Mouse (Mus musculus): ENCODE measurements at regions not wholly inside any gene's neighbourhood (a gene's known extent, or its start where the extent isn't known, plus 50 kb on each side); places are given as distances from the start of the nearest gene placed in this dataset.

- H3K36me3 ChIP-seq (ENCODE audit: control insufficient read depth, insufficient read depth, low read length, poor library complexity, severe bottlenecking) = no peaks in the 10 kb centered on the region
- no peak for DNase-seq (ENCODE audit: low read depth, low spot score)
- H3K27me3 ChIP-seq (ENCODE audit: control insufficient read depth, insufficient read depth, low read length, poor library complexity, severe bottlenecking) = no peaks in the 10 kb centered on the region
These were observed 88.4 kb upstream of the Plxnc1 start for GRCm38 (mm10) chr10:95032760-95033716.

DNA sequence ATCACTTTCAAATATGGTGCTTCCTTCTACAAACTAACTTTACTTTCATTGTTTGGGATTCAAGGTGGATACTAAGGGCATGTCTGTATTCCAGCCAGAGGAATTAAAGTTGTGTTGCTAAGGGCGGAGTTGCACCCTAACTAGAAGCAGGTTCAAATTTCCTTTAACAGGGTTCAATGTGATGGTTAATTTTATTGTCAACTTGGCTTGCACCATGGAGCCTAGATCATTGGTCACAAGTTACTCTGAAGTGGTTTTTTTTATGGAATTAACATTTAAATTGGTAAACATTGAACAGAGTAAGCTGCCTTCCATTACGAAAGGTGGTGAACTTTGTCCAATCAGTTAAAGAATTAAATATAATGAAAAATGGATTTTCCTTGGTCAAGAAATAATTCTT, 86.7 kb upstream of the Plxnc1 start:
- Histone ChIP-seq H3K27me3 (ENCODE audit: control insufficient read depth, insufficient read depth, low read length, poor library complexity, severe bottlenecking) (no peaks in the 10 kb centered on the region), H3K36me3 (ENCODE audit: control insufficient read depth, insufficient read depth, low read length, poor library complexity, severe bottlenecking) (no peaks in the 10 kb centered on the region)
- no peak for DNase-seq (ENCODE audit: low read depth, low spot score)

DNA sequence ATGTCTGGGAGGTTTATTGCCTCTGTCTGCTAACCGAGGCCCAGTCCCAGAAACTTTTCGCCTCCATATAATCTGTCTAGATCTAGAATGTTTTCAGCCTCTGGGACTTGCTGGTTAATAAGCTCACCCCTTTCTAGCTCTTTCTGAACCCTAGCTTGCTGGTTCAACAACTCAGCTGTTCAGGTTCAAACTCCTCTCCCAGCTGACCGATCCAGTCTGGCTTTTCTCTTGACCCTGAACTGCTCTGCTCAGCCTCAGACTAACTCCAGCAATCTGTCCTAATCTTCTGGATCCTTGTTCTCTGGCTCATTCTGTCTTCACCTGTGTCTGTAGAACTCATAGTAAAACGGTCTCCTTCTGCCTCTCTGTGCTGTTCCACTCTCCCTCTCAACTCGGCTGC, 86.2 kb upstream of the Plxnc1 start:
- no peaks in the 10 kb centered on the region for H3K36me3 ChIP-seq (ENCODE audit: control insufficient read depth, insufficient read depth, low read length, poor library complexity, severe bottlenecking)
- DNase-seq (ENCODE audit: low read depth, low spot score) = no peak
- no peaks in the 10 kb centered on the region for H3K27me3 ChIP-seq (ENCODE audit: control insufficient read depth, insufficient read depth, low read length, poor library complexity, severe bottlenecking)

DNA sequence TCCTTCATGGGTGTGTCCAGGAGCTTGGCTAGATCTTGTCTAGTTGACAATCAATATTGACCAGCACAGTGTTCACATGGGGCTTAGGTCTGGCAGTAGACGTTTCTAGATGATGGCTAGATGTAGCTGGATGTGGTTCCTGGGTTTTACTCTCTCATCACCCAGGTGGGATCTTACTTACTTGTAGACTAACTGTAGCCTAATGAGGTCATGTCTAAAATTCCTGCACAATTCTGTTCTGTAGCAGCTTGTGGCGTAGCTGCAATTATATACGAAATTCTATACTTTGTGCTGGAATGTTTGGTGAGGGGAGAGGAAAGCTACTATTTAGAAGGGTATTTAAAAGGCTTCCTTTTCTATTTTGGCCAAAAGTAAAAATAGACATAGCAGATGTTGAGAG, 84.9 kb upstream of the Plxnc1 start:
- DNase-seq (ENCODE audit: low read depth, low spot score) = no peak
- no peaks in the 10 kb centered on the region for H3K27me3 ChIP-seq (ENCODE audit: control insufficient read depth, insufficient read depth, low read length, poor library complexity, severe bottlenecking)
- no peaks in the 10 kb centered on the region for H3K36me3 ChIP-seq (ENCODE audit: control insufficient read depth, insufficient read depth, low read length, poor library complexity, severe bottlenecking)

- DNase-seq (ENCODE audit: low read depth, low spot score) = no peak
- H3K27me3 ChIP-seq (ENCODE audit: control insufficient read depth, insufficient read depth, low read length, poor library complexity, severe bottlenecking) = no peaks in the 10 kb centered on the region
- no peaks in the 10 kb centered on the region for H3K36me3 ChIP-seq (ENCODE audit: control insufficient read depth, insufficient read depth, low read length, poor library complexity, severe bottlenecking)
These were observed 81.1 kb upstream of the Plxnc1 start for GRCm38 (mm10) chr10:95025569-95026327.

- peak; percentile 62 for DNase-seq (ENCODE audit: low read depth, low spot score)
- no peaks in the 10 kb centered on the region for H3K27me3 ChIP-seq (ENCODE audit: control insufficient read depth, insufficient read depth, low read length, poor library complexity, severe bottlenecking)
- no peaks in the 10 kb centered on the region for H3K36me3 ChIP-seq (ENCODE audit: control insufficient read depth, insufficient read depth, low read length, poor library complexity, severe bottlenecking)
These were observed 76.6 kb upstream of the Plxnc1 start for GRCm38 (mm10) chr10:95021209-95021608.

DNA sequence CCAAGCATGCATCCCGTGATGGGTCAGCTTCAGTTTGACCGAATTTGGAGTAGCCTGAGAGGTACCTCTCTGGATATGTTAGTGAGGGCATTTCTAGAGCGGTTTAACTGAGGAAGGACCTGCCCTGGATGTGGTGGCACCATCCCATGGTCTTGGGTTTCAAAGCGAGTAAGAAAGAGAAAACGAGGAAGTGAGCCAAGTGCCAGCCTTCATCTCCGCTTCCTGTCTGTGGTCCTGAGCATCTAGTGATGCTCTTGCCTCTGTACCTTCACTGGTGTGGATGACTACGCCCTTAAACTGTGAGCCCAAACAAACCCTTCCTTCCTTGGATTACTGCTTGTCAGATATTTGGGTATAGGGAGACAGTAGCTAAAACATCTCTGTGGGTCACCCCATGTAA, 72.3 kb upstream of the Plxnc1 start:
- no peaks in the 10 kb centered on the region for H3K27me3 ChIP-seq (ENCODE audit: control insufficient read depth, insufficient read depth, low read length, poor library complexity, severe bottlenecking)
- DNase-seq (ENCODE audit: low read depth, low spot score) = peak; percentile 26
- H3K36me3 ChIP-seq (ENCODE audit: control insufficient read depth, insufficient read depth, low read length, poor library complexity, severe bottlenecking) = no peaks in the 10 kb centered on the region

DNA sequence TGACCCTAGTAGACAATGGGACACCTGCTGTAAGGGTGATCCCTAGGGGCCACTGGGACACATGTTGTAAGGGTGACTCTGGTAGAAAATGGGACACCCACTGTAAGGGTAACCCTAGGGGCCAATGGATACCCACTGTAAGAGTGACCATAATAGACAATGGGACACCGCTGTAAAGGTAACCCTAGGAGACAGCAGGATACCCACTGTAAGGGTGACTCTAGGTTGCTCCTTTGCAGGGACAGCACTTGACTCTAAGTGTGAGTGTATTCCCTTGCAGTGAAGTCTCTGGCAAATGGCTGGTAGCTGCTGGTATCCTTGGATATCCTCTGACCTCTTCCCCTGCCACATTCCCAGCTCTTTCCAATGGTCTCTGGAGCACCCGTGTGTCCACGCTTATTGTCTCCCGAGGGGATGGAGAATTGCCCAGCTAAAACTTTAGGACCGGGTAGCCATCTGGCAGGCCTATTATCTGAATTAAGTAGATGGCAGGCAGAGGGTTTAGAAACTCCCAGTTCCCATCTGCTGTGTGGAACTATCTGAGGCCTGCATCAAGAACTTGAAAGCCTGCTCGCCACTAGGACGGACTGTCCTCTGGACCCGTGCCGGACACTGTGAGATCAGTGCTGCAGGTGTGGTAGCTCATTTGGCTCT, 70.8 kb upstream of the Plxnc1 start:
- H3K27me3 ChIP-seq (ENCODE audit: control insufficient read depth, insufficient read depth, low read length, poor library complexity, severe bottlenecking) = no peaks in the 10 kb centered on the region
- no peaks in the 10 kb centered on the region for H3K36me3 ChIP-seq (ENCODE audit: control insufficient read depth, insufficient read depth, low read length, poor library complexity, severe bottlenecking)
- no peak for DNase-seq (ENCODE audit: low read depth, low spot score)

DNA sequence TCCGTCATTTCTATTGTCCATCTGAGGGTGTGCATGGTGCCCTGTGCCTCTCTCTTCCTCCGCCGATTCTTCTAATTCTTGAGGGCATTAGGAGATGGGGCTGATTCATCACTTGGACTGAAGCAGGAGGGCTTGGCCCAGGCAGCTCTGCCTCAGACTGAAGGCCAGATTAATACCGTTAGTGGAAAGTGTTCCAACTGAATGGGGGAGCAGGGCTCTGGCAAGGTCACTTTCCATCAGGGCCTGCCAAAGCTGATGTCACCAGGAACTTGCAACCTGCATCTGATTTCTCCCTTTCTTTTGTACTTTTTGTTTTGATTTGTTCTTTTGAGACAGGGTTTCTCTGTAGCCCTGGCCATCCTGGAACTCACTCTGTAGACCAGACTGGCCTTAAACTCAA, 69.3 kb upstream of the Plxnc1 start:
- Histone ChIP-seq H3K36me3 (ENCODE audit: control insufficient read depth, insufficient read depth, low read length, poor library complexity, severe bottlenecking) (no peaks in the 10 kb centered on the region), H3K27me3 (ENCODE audit: control insufficient read depth, insufficient read depth, low read length, poor library complexity, severe bottlenecking) (no peaks in the 10 kb centered on the region)
- DNase-seq (ENCODE audit: low read depth, low spot score) = no peak

DNA sequence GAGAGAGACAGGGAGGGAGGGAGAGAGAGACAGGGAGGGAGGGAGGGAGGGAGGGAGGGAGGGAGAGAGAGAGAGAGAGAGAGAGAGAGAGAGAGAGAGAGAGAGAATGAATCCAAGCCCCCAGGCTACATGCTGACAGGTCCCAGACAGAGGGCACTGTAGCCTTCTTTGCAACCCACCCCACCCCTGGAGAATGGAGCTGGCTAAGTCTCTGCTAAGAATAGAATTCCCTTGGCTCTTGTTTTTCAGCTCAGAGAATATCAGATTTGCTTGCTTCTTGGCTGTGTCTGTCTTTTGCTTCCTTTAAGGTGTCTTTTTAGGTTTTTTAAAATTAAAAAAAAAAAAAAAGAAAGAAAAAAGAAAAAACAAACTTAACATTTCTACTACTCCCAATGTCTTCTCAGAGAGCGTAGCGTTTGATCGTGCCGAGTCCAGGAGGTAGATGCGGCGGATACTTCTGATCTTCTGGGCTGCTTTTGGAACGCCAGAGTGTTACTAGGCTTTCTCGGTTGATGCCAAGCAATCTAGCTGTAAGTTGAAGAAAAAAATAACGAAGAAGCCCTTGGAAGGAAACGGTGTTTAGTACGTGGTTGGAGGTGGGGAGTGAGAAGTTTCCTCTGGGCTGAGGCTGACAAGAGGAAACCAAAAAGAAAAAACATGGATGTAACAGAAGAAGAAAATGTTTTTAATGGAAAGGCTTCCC, 68.7 kb upstream of the Plxnc1 start:
- Histone ChIP-seq H3K27me3 (ENCODE audit: control insufficient read depth, insufficient read depth, low read length, poor library complexity, severe bottlenecking) (no peaks in the 10 kb centered on the region), H3K36me3 (ENCODE audit: control insufficient read depth, insufficient read depth, low read length, poor library complexity, severe bottlenecking) (no peaks in the 10 kb centered on the region)
- no peak for DNase-seq (ENCODE audit: low read depth, low spot score)

- DNase-seq (ENCODE audit: low read depth, low spot score) = no peak
- H3K27me3 ChIP-seq (ENCODE audit: control insufficient read depth, insufficient read depth, low read length, poor library complexity, severe bottlenecking) = no peaks in the 10 kb centered on the region
- H3K36me3 ChIP-seq (ENCODE audit: control insufficient read depth, insufficient read depth, low read length, poor library complexity, severe bottlenecking) = no peaks in the 10 kb centered on the region
These were observed 65.7 kb upstream of the Plxnc1 start for GRCm38 (mm10) chr10:95010333-95010732.

DNA sequence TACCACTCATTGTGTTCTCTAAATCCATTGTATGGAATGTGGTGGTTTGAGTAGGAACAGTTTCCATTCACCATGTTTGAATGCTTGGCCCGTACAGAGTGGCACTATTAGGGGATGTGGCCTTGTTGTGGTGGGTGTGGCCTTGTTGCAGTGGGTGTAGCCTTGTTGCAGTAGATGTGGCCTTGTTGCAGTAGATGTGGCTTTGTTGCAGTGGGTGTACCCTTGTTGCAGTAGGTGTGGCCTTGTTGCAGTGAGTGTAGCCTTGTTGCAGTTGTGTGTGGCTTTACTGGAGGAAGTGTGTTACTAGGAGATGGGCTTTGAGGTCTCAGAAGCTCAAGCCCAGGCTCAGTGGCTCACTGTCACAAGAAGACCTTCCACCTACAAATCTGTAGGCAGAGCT, 64.4 kb upstream of the Plxnc1 start:
- DNase-seq (ENCODE audit: low read depth, low spot score) = no peak
- H3K36me3 ChIP-seq (ENCODE audit: control insufficient read depth, insufficient read depth, low read length, poor library complexity, severe bottlenecking) = no peaks in the 10 kb centered on the region
- H3K27me3 ChIP-seq (ENCODE audit: control insufficient read depth, insufficient read depth, low read length, poor library complexity, severe bottlenecking) = no peaks in the 10 kb centered on the region

DNA sequence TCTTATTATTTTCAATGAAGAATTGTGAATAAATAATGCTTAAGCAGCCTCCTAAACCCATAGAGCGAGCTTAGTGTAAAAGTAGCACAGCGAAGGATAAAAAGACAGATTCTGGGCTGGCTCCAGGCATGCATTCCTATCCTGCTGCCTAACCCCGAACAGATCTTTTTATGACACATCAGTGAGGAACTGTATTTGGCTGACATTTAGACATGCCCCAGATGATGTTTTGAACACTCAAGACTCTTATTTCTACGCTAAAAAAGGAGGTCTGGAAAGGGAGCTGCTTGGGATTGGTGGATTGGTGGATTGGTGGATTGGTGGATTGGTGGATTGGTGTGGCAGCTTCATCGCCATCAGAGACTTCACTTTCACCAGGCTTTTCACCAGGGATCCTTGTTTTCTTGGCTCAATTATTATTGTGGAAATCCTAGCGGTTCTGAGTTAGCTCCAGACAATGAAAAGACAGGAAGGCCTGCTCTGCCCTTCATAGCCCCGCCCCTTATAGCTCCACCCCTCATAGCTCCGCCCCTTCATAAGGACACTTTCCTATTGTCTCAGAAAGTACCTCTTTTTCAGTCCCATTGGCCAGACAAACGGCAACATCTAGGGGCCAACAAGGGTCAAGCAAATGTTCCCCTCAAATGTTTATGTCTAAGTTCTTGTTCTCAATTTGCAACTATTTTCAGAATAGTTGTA, 59.6 kb upstream of the Plxnc1 start:
- Histone ChIP-seq H3K27me3 (ENCODE audit: control insufficient read depth, insufficient read depth, low read length, poor library complexity, severe bottlenecking) (no peaks in the 10 kb centered on the region), H3K36me3 (ENCODE audit: control insufficient read depth, insufficient read depth, low read length, poor library complexity, severe bottlenecking) (no peaks in the 10 kb centered on the region)
- DNase-seq (ENCODE audit: low read depth, low spot score) = no peak

DNA sequence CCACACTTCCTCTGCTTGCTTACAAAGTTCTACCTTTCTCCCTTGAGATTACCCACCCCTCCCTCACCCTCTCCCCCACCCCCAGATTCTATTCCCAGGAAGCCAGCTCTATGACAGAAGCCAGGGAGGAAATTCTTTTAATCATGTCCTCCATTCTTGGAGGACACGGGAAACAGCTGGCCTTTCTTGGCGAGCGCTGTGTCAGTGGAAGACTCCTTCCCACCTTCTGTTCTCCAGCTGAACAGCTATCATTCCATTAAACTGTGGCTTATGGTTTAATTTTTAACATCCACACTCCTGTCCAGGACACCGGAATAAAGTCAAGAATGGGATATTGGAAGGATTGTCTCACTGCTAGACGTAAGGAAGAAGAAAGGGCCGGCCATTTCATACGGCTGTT, 59.0 kb upstream of the Plxnc1 start:
- Histone ChIP-seq H3K27me3 (ENCODE audit: control insufficient read depth, insufficient read depth, low read length, poor library complexity, severe bottlenecking) (no peaks in the 10 kb centered on the region), H3K36me3 (ENCODE audit: control insufficient read depth, insufficient read depth, low read length, poor library complexity, severe bottlenecking) (no peaks in the 10 kb centered on the region)
- DNase-seq (ENCODE audit: low read depth, low spot score) = no peak
